16 mouse cellular contexts compared by ENCODE assay signal in the genomic region with DNA sequence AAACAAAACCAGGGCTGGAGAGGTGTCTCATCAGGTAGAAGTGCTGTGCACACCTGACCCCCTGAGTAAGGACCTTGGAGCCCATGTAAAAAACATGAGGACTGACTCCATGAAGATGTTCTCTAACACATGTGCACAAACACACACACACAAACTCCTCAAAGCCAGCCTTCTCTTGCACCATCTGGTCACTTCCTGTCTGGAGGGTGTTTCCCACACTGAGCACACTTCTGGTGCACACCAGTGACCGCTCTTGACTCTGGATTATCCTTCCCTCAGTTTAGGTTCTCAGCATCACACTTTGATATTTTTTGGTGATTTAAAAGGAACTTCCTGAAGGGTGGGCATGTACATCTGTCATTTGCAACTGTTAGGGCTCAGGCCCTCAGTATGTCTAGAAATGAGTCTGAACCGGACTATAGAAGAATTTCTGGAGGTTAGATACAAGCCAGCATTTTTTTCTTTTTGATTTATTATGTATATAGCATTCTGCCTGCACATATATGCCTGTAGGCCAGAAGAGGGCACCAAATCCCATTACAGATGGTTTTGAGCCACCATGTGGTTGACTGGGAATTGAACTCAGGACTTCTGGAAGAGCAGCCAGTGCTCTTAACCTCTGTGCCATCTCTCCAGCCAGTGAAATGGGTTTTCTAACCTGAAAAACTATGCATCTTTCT. TPM values are rescaled to one million over a fixed set of nuclear protein-coding genes. Genes with fewer than 3 reads are reported as not detected.
DNase-seq lines count a peak whose midpoint lies in the region; ATAC-seq and TF ChIP-seq lines count a peak whose summit lies in the region.
"Had no signal": no experiment of that assay in that cellular context is flagged by ENCODE, and none has a peak within 500 bp of the region (broad histone marks: within the 10 kb centered on the region; RNA-seq: fewer than 3 reads in every experiment).

No protein-coding gene starts in this region.

- no peak overlapping the region for H3K4me3 ChIP-seq in gastrocnemius, adult 2 months
- H3K4me3 ChIP-seq in lung, postnatal 0 days (ENCODE audit: low read depth, low read length), result no peak overlapping the region
- H3K4me3 ChIP-seq in ES-Bruce4 (ENCODE audit: low read depth, low read length), result no peak overlapping the region
- H3K4me3 ChIP-seq: embryonic facial prominence, embryonic 13.5 days; forebrain, embryonic 12.5 days; liver, embryonic 15.5 days; midbrain, embryonic 13.5 days had no signal

- no peak overlapping the region for H3K4me2 ChIP-seq in lung, postnatal 0 days (replicated peaks; ENCODE audit: low read depth, low read length)
- H3K4me2 ChIP-seq: embryonic facial prominence, embryonic 13.5 days; forebrain, embryonic 12.5 days; liver, embryonic 15.5 days; midbrain, embryonic 13.5 days had no signal

- TF ChIP-seq CTCF in gastrocnemius, adult 2 months (IDR thresholded peaks at IDR 0.05), result peak; percentile 28; the same call in 1 of the 2 replicates
- peak; percentile 43 for TF ChIP-seq CTCF in lung, postnatal 0 days (IDR thresholded peaks at IDR 0.05)
- TF ChIP-seq CTCF in ES-Bruce4 (IDR thresholded peaks at IDR 0.05; ENCODE audit: low read depth, low read length), result peak; percentile 2

- WGBS in lung, postnatal 0 days, result 41% methylated on average over 2 of the region's 2 CpGs

- H3K9me3 ChIP-seq in lung, postnatal 0 days (ENCODE audit: low read length), result no peaks in the 10 kb centered on the region
- no peaks in the 10 kb centered on the region for H3K9me3 ChIP-seq in ES-Bruce4 (replicated peaks; ENCODE audit: control insufficient read depth, insufficient read depth, low read length, poor library complexity, severe bottlenecking)
- H3K9me3 ChIP-seq: embryonic facial prominence, embryonic 13.5 days; forebrain, embryonic 12.5 days; liver, embryonic 15.5 days; midbrain, embryonic 13.5 days had no signal

- no peaks in the 10 kb centered on the region for H3K36me3 ChIP-seq in lung, postnatal 0 days (ENCODE audit: insufficient read depth, low read length)
- H3K36me3 ChIP-seq in ES-Bruce4 (ENCODE audit: control insufficient read depth, insufficient read depth, low read length, poor library complexity, severe bottlenecking), result no peaks in the 10 kb centered on the region
- H3K36me3 ChIP-seq: forebrain, embryonic 12.5 days; liver, embryonic 15.5 days; midbrain, embryonic 13.5 days had no signal

- TF ChIP-seq EP300 in lung, postnatal 0 days (IDR thresholded peaks at IDR 0.05), result no peak
- TF ChIP-seq EP300 in ES-Bruce4 (IDR thresholded peaks at IDR 0.05; ENCODE audit: insufficient read depth, low read depth, low read length), result no peak

- TF ChIP-seq POLR2A in ES-Bruce4 (IDR thresholded peaks at IDR 0.05; ENCODE audit: insufficient read depth, low read length), result no peak

- no peaks in the 10 kb centered on the region for H3K27me3 ChIP-seq in lung, postnatal 0 days (replicated peaks; ENCODE audit: insufficient read depth, low read length)
- H3K27me3 ChIP-seq in ES-Bruce4 (ENCODE audit: control insufficient read depth, insufficient read depth, low read length, poor library complexity, severe bottlenecking), result no peaks in the 10 kb centered on the region
- H3K27me3 ChIP-seq: embryonic facial prominence, embryonic 13.5 days; forebrain, embryonic 12.5 days; liver, embryonic 15.5 days; midbrain, embryonic 13.5 days had no signal

- ATAC-seq in lung, postnatal 0 days, result no peak
- ATAC-seq in monocyte, adult 5-6 weeks (replicated peaks; ENCODE audit: insufficient number of reproducible peaks, low FRiP score, low TSS enrichment, poor library complexity, severe bottlenecking), result 0 out of 2 replicates have a peak, but pooled peaks have one; percentile 53
- ATAC-seq: midbrain, embryonic 13.5 days had no signal

- no peak overlapping the region for H3K9ac ChIP-seq in lung, postnatal 0 days (replicated peaks; ENCODE audit: low read depth)
- no peak overlapping the region for H3K9ac ChIP-seq in ES-Bruce4 (ENCODE audit: low read depth, poor library complexity, severe bottlenecking)
- H3K9ac ChIP-seq: embryonic facial prominence, embryonic 13.5 days; forebrain, embryonic 12.5 days; liver, embryonic 15.5 days; midbrain, embryonic 13.5 days had no signal

- intact Hi-C loops in gastrocnemius, adult 2 months (cut with DNase I), result no loop called here

- no peak overlapping the region for H3K27ac ChIP-seq in gastrocnemius, adult 2 months
- no peak overlapping the region for H3K27ac ChIP-seq in lung, postnatal 0 days (ENCODE audit: low read length)
- H3K27ac ChIP-seq in ES-Bruce4 (ENCODE audit: insufficient read depth, low read length), result peak overlapping the region; percentile 9
- H3K27ac ChIP-seq: embryonic facial prominence, embryonic 13.5 days; forebrain, embryonic 12.5 days; liver, embryonic 15.5 days; midbrain, embryonic 13.5 days had no signal

- DNase-seq in gastrocnemius, adult 2 months, result no peak
- no peak for DNase-seq in gastrocnemius, adult 18-20 months (ENCODE audit: low spot score)
- DNase-seq in lung, postnatal 0 days (ENCODE audit: low spot score), result no peak
- DNase-seq in lung, postnatal 10 days, result no peak
- no peak for DNase-seq in T-cell, adult 2 months (ENCODE audit: low spot score)
- DNase-seq in spleen, adult 12 weeks (ENCODE audit: low spot score), result no peak
- DNase-seq: cerebellum, adult 9-10 months; gastrocnemius, postnatal 25 days; heart, postnatal 14 days; right cerebral cortex, postnatal 14 days had no signal

- no peaks in the 10 kb centered on the region for H3K4me1 ChIP-seq in lung, postnatal 0 days (ENCODE audit: insufficient read depth, low read depth, low read length)
- H3K4me1 ChIP-seq in ES-Bruce4 (ENCODE audit: control insufficient read depth, insufficient read depth, low read length), result no peaks in the 10 kb centered on the region
- H3K4me1 ChIP-seq: embryonic facial prominence, embryonic 13.5 days; forebrain, embryonic 12.5 days; liver, embryonic 15.5 days; midbrain, embryonic 13.5 days had no signal

RNA-seq across cellular contexts. Expression of a gene that starts 23.0 kb away (rescaled TPM):
- 10 to 100 TPM; 26.1 to 29.5 TPM for total RNA-seq in gastrocnemius, adult 2 months (2021)
- total RNA-seq in gastrocnemius, adult 18-20 months (2021), result 10 to 100 TPM; 21.4 to 24.4 TPM
- 14.0 and 16.3 TPM in 2 replicates for polyA plus RNA-seq in lung, postnatal 0 days (2015; fragmentation: Nextera tagmentation; extraction: Ambion mirVana)
- polyA plus RNA-seq in ES-Bruce4 (2011; ENCODE audit: insufficient read depth, insufficient read length, low read depth, missing spikeins), result 257 and 282 TPM in 2 replicates
- total RNA-seq in monocyte, adult 5-6 weeks (2017), result 148 to 217 TPM (median 199 TPM) in 3 replicates

RNA-seq across cellular contexts. Expression of a gene that starts 39.4 kb away (rescaled TPM):
- 1 to 10 TPM; 1.1 to 1.6 TPM for total RNA-seq in gastrocnemius, adult 2 months (2021)
- total RNA-seq in gastrocnemius, adult 18-20 months (2021), result 1 to 10 TPM; 2.2 to 2.4 TPM
- 4.0 and 4.9 TPM in 2 replicates for polyA plus RNA-seq in lung, postnatal 0 days (2015; fragmentation: Nextera tagmentation; extraction: Ambion mirVana)
- 9.2 and 10.0 TPM in 2 replicates for polyA plus RNA-seq in ES-Bruce4 (2011; ENCODE audit: insufficient read depth, insufficient read length, low read depth, missing spikeins)
- 1.9 to 6.3 TPM (median 6.0 TPM) in 3 replicates for total RNA-seq in monocyte, adult 5-6 weeks (2017)
